Mouse (Mus musculus): ENCODE measurements around the gene Gabrd. TPM values are rescaled to one million over a fixed set of nuclear protein-coding genes. Genes with fewer than 3 reads are reported as not detected.

Gene Gabrd
- polyA plus RNA-seq, 1 experiment from 2014 or later, result 0.11 TPM

DNA sequence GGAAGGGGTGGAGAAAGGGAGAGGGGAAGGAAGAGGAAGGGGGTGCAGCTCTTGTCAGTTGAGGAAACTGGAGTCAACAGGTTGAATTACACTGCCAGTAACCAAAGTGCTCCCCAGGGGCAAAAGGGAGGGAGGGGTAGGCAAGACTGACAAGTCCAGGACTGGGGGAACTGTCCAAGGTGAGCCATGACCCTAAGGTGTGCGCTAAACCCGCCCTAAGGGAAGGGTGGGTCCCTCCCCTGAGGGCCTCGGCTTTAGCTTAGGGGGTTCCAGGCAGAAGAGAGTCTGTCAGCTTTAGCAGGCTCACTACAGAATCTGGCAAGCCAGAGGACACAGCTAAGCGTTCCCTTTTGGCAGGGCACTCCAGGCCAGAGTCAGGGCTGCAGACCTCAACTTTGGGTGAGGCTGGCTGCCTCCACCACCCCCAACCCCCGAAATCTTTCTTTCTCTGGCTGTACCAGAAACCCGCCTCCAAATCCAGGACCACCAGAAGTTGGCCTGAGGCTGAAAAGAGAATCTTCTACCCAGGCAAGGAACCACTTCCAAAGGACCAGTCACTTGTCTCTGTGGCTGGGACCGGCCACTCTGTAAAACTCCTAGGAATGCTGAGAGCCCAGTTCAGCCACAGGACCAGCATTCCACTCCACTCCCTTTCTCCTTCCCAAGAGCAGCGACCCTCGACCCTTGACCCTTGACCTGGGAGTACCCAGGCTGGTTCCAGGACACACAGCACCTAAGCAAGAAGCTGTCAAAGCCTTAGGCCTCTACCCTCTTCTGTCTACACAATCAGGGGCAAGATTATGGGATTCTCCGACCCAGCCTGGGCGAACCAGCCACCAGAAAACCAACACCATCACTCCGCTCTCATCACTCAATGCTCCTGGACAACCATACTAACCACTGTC lies 38.1 kb downstream of the Gabrd start:
- H3K4me1 ChIP-seq, result peaks cover 16% of the 10 kb centered on the region
- 31% methylated on average over 12 of the region's 12 CpGs for WGBS
- no peak overlapping the region for H3K9ac ChIP-seq
- H3K4me3 ChIP-seq (replicated peaks), result no peak overlapping the region
- H3K9me3 ChIP-seq (replicated peaks), result no peaks in the 10 kb centered on the region
- H3K4me2 ChIP-seq (replicated peaks), result no peak overlapping the region
- H3K27me3 ChIP-seq, result peaks cover 68% of the 10 kb centered on the region
- no peak overlapping the region for H3K27ac ChIP-seq (replicated peaks)
- H3K36me3 ChIP-seq, result no peaks in the 10 kb centered on the region
- ATAC-seq (ENCODE audit: insufficient number of reproducible peaks, low FRiP score, low TSS enrichment, low read depth), result no peak

- no peaks in the 10 kb centered on the region for H3K36me3 ChIP-seq
- peaks cover 47% of the 10 kb centered on the region for H3K27me3 ChIP-seq
- H3K4me2 ChIP-seq (replicated peaks), result no peak overlapping the region
- H3K4me3 ChIP-seq (replicated peaks), result no peak overlapping the region
- H3K9me3 ChIP-seq (replicated peaks), result no peaks in the 10 kb centered on the region
- peaks cover 16% of the 10 kb centered on the region for H3K4me1 ChIP-seq
- no peak overlapping the region for H3K9ac ChIP-seq
- 49% methylated on average over 2 of the region's 2 CpGs for WGBS
- no peak for ATAC-seq (ENCODE audit: insufficient number of reproducible peaks, low FRiP score, low TSS enrichment, low read depth)
- no peak overlapping the region for H3K27ac ChIP-seq (replicated peaks)
These were observed 40.3 kb downstream of the Gabrd start for GRCm38 (mm10) chr4:155357601-155358000.

- no peak for ATAC-seq (ENCODE audit: insufficient number of reproducible peaks, low FRiP score, low TSS enrichment, low read depth)
- Histone ChIP-seq H3K9me3 (replicated peaks) (no peaks in the 10 kb centered on the region), H3K9ac (no peak overlapping the region), H3K4me3 (replicated peaks) (no peak overlapping the region), H3K4me2 (replicated peaks) (no peak overlapping the region), H3K36me3 (no peaks in the 10 kb centered on the region), H3K27me3 (peaks cover 35% of the 10 kb centered on the region), H3K4me1 (peaks cover 6% of the 10 kb centered on the region), H3K27ac (replicated peaks) (no peak overlapping the region)
- WGBS, result 89% methylated on average over 10 of the region's 10 CpGs
These were observed 41.6 kb downstream of the Gabrd start for GRCm38 (mm10) chr4:155356354-155356753.

GRCm38 (mm10) chr4:155354546-155354945 lies 43.4 kb downstream of the Gabrd start:
- ATAC-seq (ENCODE audit: insufficient number of reproducible peaks, low FRiP score, low TSS enrichment, low read depth), result no peak
- Histone ChIP-seq H3K4me2 (replicated peaks) (no peak overlapping the region), H3K9ac (no peak overlapping the region), H3K4me3 (replicated peaks) (no peak overlapping the region), H3K9me3 (replicated peaks) (no peaks in the 10 kb centered on the region), H3K4me1 (no peaks in the 10 kb centered on the region), H3K36me3 (no peaks in the 10 kb centered on the region), H3K27me3 (peaks cover 18% of the 10 kb centered on the region), H3K27ac (replicated peaks) (no peak overlapping the region)
- 77% methylated on average over 7 of the region's 7 CpGs for WGBS

- Histone ChIP-seq H3K9me3 (replicated peaks) (no peaks in the 10 kb centered on the region), H3K4me2 (replicated peaks) (no peak overlapping the region), H3K4me1 (no peaks in the 10 kb centered on the region), H3K9ac (no peak overlapping the region), H3K27me3 (peaks cover 13% of the 10 kb centered on the region), H3K27ac (replicated peaks) (no peak overlapping the region), H3K4me3 (replicated peaks) (no peak overlapping the region), H3K36me3 (no peaks in the 10 kb centered on the region)
- WGBS, result 74% methylated on average over 6 of the region's 6 CpGs
- no peak for ATAC-seq (ENCODE audit: insufficient number of reproducible peaks, low FRiP score, low TSS enrichment, low read depth)
These were observed 43.9 kb downstream of the Gabrd start for GRCm38 (mm10) chr4:155354035-155354434.

- no peaks in the 10 kb centered on the region for H3K36me3 ChIP-seq
- H3K9me3 ChIP-seq (replicated peaks), result no peaks in the 10 kb centered on the region
- H3K4me3 ChIP-seq (replicated peaks), result no peak overlapping the region
- no peaks in the 10 kb centered on the region for H3K4me1 ChIP-seq
- WGBS, result 87% methylated on average over 3 of the region's 3 CpGs
- no peaks in the 10 kb centered on the region for H3K27me3 ChIP-seq
- H3K27ac ChIP-seq (replicated peaks), result no peak overlapping the region
- no peak overlapping the region for H3K9ac ChIP-seq
- no peak overlapping the region for H3K4me2 ChIP-seq (replicated peaks)
- ATAC-seq (ENCODE audit: insufficient number of reproducible peaks, low FRiP score, low TSS enrichment, low read depth), result no peak
These were observed 45.3 kb downstream of the Gabrd start for GRCm38 (mm10) chr4:155352581-155352980.

- H3K4me1 ChIP-seq, result peaks cover 18% of the 10 kb centered on the region
- no peak overlapping the region for H3K4me3 ChIP-seq (replicated peaks)
- H3K9ac ChIP-seq, result no peak overlapping the region
- no peak overlapping the region for H3K4me2 ChIP-seq (replicated peaks)
- peaks cover 33% of the 10 kb centered on the region for H3K27me3 ChIP-seq
- H3K27ac ChIP-seq (replicated peaks), result no peak overlapping the region
- ATAC-seq (ENCODE audit: insufficient number of reproducible peaks, low FRiP score, low TSS enrichment, low read depth), result no peak
- H3K36me3 ChIP-seq, result no peaks in the 10 kb centered on the region
- H3K9me3 ChIP-seq (replicated peaks), result no peaks in the 10 kb centered on the region
- WGBS, result 85% methylated on average over 12 of the region's 12 CpGs
These were observed 51.6 kb downstream of the Gabrd start for GRCm38 (mm10) chr4:155346350-155346749.

DNA sequence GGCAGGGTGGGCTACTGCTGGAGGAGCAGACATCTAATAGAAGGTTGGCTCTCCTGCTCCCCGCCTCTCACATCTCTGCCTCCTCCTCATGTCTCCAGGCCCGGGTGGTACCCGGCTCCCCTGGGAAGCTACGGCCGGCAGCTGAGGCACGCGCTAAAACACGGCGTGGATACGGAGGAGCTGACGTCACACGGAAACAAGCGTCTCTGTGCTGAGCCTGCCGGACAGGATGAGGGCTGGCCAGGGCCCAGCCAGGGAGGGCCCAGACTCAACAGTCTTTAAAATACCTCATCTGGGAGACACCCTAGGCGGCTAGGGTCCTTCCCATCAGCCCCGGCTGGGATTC lies 52.3 kb downstream of the Gabrd start:
- Histone ChIP-seq H3K27me3 (peaks cover 33% of the 10 kb centered on the region), H3K9me3 (replicated peaks) (no peaks in the 10 kb centered on the region), H3K4me3 (replicated peaks) (peak overlapping the region; percentile 48), H3K4me1 (peaks cover 18% of the 10 kb centered on the region), H3K4me2 (replicated peaks) (peak overlapping the region; percentile 84), H3K36me3 (no peaks in the 10 kb centered on the region), H3K27ac (replicated peaks) (no peak overlapping the region; the same call in 1 of the 2 replicates), H3K9ac (peak overlapping the region; percentile 28; the same call in 1 of the 2 replicates)
- WGBS, result 2% methylated on average over 16 of the region's 16 CpGs
- ATAC-seq (ENCODE audit: insufficient number of reproducible peaks, low FRiP score, low TSS enrichment, low read depth), result peak; percentile 67

GRCm38 (mm10) chr4:155344716-155345607 lies 53.0 kb downstream of the Gabrd start:
- Histone ChIP-seq H3K27me3 (peaks cover 33% of the 10 kb centered on the region), H3K36me3 (no peaks in the 10 kb centered on the region), H3K4me1 (peaks cover 18% of the 10 kb centered on the region), H3K27ac (replicated peaks) (no peak overlapping the region; the same call in 1 of the 2 replicates), H3K4me3 (replicated peaks) (peak overlapping the region; percentile 48), H3K9me3 (replicated peaks) (no peaks in the 10 kb centered on the region), H3K4me2 (replicated peaks) (peak overlapping the region; percentile 84), H3K9ac (peak overlapping the region; percentile 28; the same call in 1 of the 2 replicates)
- ATAC-seq (ENCODE audit: insufficient number of reproducible peaks, low FRiP score, low TSS enrichment, low read depth), result 0 out of 2 replicates have a peak, but pooled peaks have one; percentile 37
- 9% methylated on average over 47 of the region's 47 CpGs for WGBS

DNA sequence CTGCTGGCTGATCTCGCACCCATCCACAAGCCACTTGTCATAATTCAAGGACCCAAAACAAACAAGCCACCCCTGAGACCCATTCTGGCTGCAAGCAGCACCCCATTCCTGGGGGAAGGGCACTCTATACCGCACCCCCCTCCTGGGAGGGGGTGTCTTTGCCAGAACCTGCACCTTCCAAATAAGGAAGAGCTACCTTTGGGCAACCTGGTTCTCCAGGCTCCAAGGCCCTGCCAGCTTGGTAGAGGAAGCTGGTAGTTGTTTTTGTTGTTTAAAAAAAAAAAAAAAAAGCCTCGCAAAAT lies 53.7 kb downstream of the Gabrd start:
- 54% methylated on average over 3 of the region's 3 CpGs for WGBS
- Histone ChIP-seq H3K27ac (replicated peaks) (no peak overlapping the region), H3K36me3 (no peaks in the 10 kb centered on the region), H3K27me3 (peaks cover 33% of the 10 kb centered on the region), H3K4me3 (replicated peaks) (no peak overlapping the region), H3K4me2 (replicated peaks) (no peak overlapping the region), H3K4me1 (peaks cover 18% of the 10 kb centered on the region), H3K9me3 (replicated peaks) (no peaks in the 10 kb centered on the region), H3K9ac (no peak overlapping the region)
- no peak for ATAC-seq (ENCODE audit: insufficient number of reproducible peaks, low FRiP score, low TSS enrichment, low read depth)

Measured in embryonic facial prominence, embryonic 15.5 days (tissue).